Mouse (Mus musculus) brain, embryonic 18.5 days (tissue): Measurements from ENCODE around the gene Gm20824.
"Not testable (repeated sequence)": the region's sequence is repeated elsewhere in the genome, so short reads cannot be mapped to it uniquely, and the experiment has no call there.

Experiments
- DNase-seq: peaks from one replicate; pipeline ENCODE4 v3.0.0-alpha.2; 2012; ENCODE audit warnings: low read depth, low spot score

Gene Gm20824

GRCm38 (mm10) chrY:8257607-8258006 lies at the start of gene Gm20824:
Gene Gm20824, plus strand, starts transcription at chrY:8257907.
- DNase-seq = not testable (repeated sequence)
